Mouse (Mus musculus): ENCODE data around the gene Vtcn1.

DNA sequence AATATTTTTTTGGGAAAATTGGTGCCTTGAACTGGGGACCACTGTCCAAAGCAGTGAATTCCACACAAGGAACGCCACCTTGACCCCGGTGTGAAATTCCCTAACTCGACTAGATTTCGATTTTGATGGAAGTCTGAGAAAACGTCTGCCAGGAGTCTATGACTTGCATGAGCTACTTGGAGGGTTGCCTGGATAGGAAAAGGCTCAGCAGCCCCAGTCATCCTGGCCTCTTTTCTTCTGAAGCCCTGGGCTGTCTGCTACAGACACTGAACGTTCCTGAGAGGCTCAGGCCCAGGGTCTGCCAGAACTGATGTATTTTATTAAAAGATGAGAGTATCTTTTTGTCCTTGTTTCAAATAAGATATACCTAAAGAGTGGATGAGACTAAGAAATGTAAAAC, 25.2 kb downstream of the Vtcn1 start:
- TF ChIP-seq CTCF (IDR thresholded peaks at IDR 0.05; ENCODE audit: control insufficient read depth, insufficient read depth, insufficient read length) (no peak), USF1 (IDR thresholded peaks at IDR 0.05; ENCODE audit: low read depth) (no peak), MAX (IDR thresholded peaks at IDR 0.05) (no peak)
